Mouse (Mus musculus) liver, postnatal 0 days (tissue): ENCODE data around the gene Rhbdl3.

Experiments used
- CTCF ChIP-seq: sonication (generic); IDR thresholded peaks from 2 replicates; pipeline ENCODE4 v1.5.1; 2016; ENCODE audit warnings: antibody characterized with exemption, low read depth
- EP300 ChIP-seq: IDR thresholded peaks from 2 replicates; pipeline ENCODE4 v1.6.1; 2016; ENCODE audit warnings: antibody characterized with exemption, low read depth, mild to moderate bottlenecking

GRCm38 (mm10) chr11:80295785-80296184, 4.9 kb upstream of the Rhbdl3 start:
- TF ChIP-seq CTCF (no peak), EP300 (no peak)
